Mouse (Mus musculus): Measurements from ENCODE around the gene 4930519P11Rik. TPM values are rescaled to one million over a fixed set of nuclear protein-coding genes. Genes with fewer than 3 reads are reported as not detected.

Gene 4930519P11Rik
- polyA plus RNA-seq, 1 experiment from 2014 or later = not detected

Other genes starting within 250 kb of the 4930519P11Rik start
- 13.7 and 16.3 TPM in 2 replicates for gene Cdk5rap1, start 240.4 kb downstream of the 4930519P11Rik start, polyA plus RNA-seq (2016; fragmentation: Nextera tagmentation; extraction: Ambion mirVana)
- gene Snta1, start 205.3 kb downstream of the 4930519P11Rik start, polyA plus RNA-seq (2016; fragmentation: Nextera tagmentation; extraction: Ambion mirVana) = 8.9 and 9.7 TPM in 2 replicates
- 68.0 and 77.3 TPM in 2 replicates for gene Cbfa2t2, start 177.0 kb downstream of the 4930519P11Rik start, polyA plus RNA-seq (2016; fragmentation: Nextera tagmentation; extraction: Ambion mirVana)
- gene 1700003F12Rik, start 66.4 kb downstream of the 4930519P11Rik start, polyA plus RNA-seq (2016; fragmentation: Nextera tagmentation; extraction: Ambion mirVana) = 1.4 and 3.2 TPM in 2 replicates
- 0.92 and 0.96 TPM in 2 replicates for gene Actl10, start 61.7 kb downstream of the 4930519P11Rik start, polyA plus RNA-seq (2016; fragmentation: Nextera tagmentation; extraction: Ambion mirVana)
- gene Necab3, start 54.5 kb downstream of the 4930519P11Rik start, polyA plus RNA-seq (2016; fragmentation: Nextera tagmentation; extraction: Ambion mirVana) = 11.6 and 12.3 TPM in 2 replicates
- gene E2f1, start 43.5 kb downstream of the 4930519P11Rik start, polyA plus RNA-seq (2016; fragmentation: Nextera tagmentation; extraction: Ambion mirVana) = 25.0 and 30.7 TPM in 2 replicates
- gene Pxmp4, start 9.7 kb downstream of the 4930519P11Rik start, polyA plus RNA-seq (2016; fragmentation: Nextera tagmentation; extraction: Ambion mirVana) = 14.1 and 14.3 TPM in 2 replicates
- 1.1 and 1.3 TPM in 2 replicates for gene Zfp341, start 140 bp downstream of the 4930519P11Rik start, polyA plus RNA-seq (2016; fragmentation: Nextera tagmentation; extraction: Ambion mirVana)
- gene Chmp4b, start 38.3 kb upstream of the 4930519P11Rik start, polyA plus RNA-seq (2016; fragmentation: Nextera tagmentation; extraction: Ambion mirVana) = 26.6 and 28.4 TPM in 2 replicates
- 0.36 TPM in 1 of 2 replicates, not detected in the other for gene Gm14214, start 156.6 kb upstream of the 4930519P11Rik start, polyA plus RNA-seq (2016; fragmentation: Nextera tagmentation; extraction: Ambion mirVana)
- 34.1 and 37.7 TPM in 2 replicates for gene Raly, start 177.7 kb upstream of the 4930519P11Rik start, polyA plus RNA-seq (2016; fragmentation: Nextera tagmentation; extraction: Ambion mirVana)
- gene a, start 178.0 kb upstream of the 4930519P11Rik start, polyA plus RNA-seq (2016; fragmentation: Nextera tagmentation; extraction: Ambion mirVana) = 1.7 and 3.0 TPM in 2 replicates